Mouse (Mus musculus): ENCODE measurements at regions not wholly inside any gene's neighbourhood (a gene's known extent, or its start where the extent isn't known, plus 50 kb on each side); places are given as distances from the start of the nearest gene placed in this dataset.
A peak's percentile ranks its signal among the peaks of the same experiment; 100 is the strongest.

DNA sequence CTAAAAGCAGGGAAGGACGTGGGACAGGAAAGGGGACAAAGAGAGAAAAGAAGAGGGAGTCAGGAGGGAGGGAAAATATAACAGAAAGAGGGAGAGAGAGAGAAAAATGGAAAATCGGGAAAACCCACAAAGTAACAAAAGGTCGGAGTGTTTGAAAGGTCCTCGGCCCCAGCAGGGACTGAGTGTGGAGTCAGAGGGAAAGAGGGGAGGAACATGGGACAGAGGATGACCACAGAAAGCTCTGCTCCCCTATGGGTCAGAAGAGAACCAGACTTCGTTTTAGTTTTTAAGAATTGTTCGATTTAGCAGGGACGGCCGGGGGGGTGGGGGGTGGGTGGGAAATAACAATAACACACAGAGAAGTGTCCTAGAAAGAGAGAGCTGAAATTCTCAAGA lies 283.7 kb downstream of the Ndfip2 start:
- DNase-seq (ENCODE audit: low read depth, low spot score): no peak
- Histone ChIP-seq H3K4me1 (ENCODE audit: control insufficient read depth in 1 of 2, insufficient read depth in 2 of 2, low read length in 2 of 2) (no peaks in the 10 kb centered on the region), H3K79me2 (ENCODE audit: control insufficient read depth, insufficient read depth, low read length, poor library complexity) (no peaks in the 10 kb centered on the region), H3K4me3 (ENCODE audit: control insufficient read depth in 1 of 2, insufficient read depth in 1 of 2, low read depth in 2 of 2, low read length in 2 of 2) (no peak overlapping the region), H3K9ac (ENCODE audit: control insufficient read depth, low read depth, low read length, poor library complexity, severe bottlenecking) (no peak overlapping the region), H3K36me3 (ENCODE audit: control insufficient read depth in 1 of 2, insufficient read depth in 2 of 2, low read length in 2 of 2) (no peaks in the 10 kb centered on the region), H3K9me3 (replicated peaks; ENCODE audit: insufficient read depth, low read length) (no peaks in the 10 kb centered on the region), H3K27me3 (ENCODE audit: control insufficient read depth in 1 of 2, insufficient read depth in 2 of 2, low read length in 2 of 2) (no peaks in the 10 kb centered on the region), H3K27ac (ENCODE audit: control insufficient read depth, low read depth, low read length) (no peak overlapping the region)
- no peak for TF ChIP-seq ELF1 (IDR thresholded peaks at IDR 0.05; ENCODE audit: low read depth, low read length)
- no peak for TF ChIP-seq TAL1 (IDR thresholded peaks at IDR 0.05; ENCODE audit: low read length)
- no peak for TF ChIP-seq MAFK (IDR thresholded peaks at IDR 0.05; ENCODE audit: borderline replicate concordance, low read depth, low read length)
- TF ChIP-seq ZMIZ1 (IDR thresholded peaks at IDR 0.05; ENCODE audit: low read depth, low read length): no peak
- TF ChIP-seq SMC3 (IDR thresholded peaks at IDR 0.05; ENCODE audit: low read depth, low read length): no peak
- TF ChIP-seq UBTF (IDR thresholded peaks at IDR 0.05; ENCODE audit: borderline replicate concordance, insufficient read depth, low read depth, low read length): no peak

DNA sequence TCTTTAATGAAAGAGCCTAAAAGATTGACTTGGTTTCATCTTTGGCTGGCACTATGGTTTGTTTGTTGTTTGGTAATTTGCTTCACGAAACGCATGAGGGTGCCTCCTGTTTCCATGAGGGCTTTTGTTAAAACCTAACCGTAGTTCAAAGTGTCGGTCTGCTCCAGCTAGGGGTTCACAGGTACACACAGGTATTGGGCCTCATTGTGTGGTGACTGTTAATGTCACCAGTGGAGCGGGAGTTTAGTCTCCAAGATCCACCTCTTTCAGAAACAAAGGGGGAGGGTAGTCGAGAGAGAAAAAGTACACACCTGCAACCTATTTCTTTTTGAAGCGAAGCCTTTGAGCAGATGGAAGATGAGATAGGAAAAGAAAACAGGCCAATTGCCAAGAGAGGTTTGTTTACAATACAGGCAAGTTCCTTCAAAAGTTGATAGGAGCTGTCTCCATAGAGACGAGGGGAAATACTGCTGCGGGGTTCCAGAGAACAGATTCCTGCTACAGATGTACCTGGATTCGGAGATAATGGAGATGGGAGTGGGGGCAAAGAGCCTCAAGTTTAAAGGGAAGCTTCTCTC lies 273.9 kb downstream of the Ndfip2 start:
- no peak overlapping the region for H3K27ac ChIP-seq (ENCODE audit: control insufficient read depth, low read depth, low read length)
- H3K9ac ChIP-seq (ENCODE audit: control insufficient read depth, low read depth, low read length, poor library complexity, severe bottlenecking): no peak overlapping the region
- H3K27me3 ChIP-seq (ENCODE audit: control insufficient read depth in 1 of 2, insufficient read depth in 2 of 2, low read length in 2 of 2): no peaks in the 10 kb centered on the region
- H3K4me1 ChIP-seq (ENCODE audit: control insufficient read depth in 1 of 2, insufficient read depth in 2 of 2, low read length in 2 of 2): peaks cover 0 to 3% of the 10 kb centered on the region in 2 experiments; a peak in 1 of 4 replicates
- no peaks in the 10 kb centered on the region for H3K9me3 ChIP-seq (replicated peaks; ENCODE audit: insufficient read depth, low read length)
- H3K79me2 ChIP-seq (ENCODE audit: control insufficient read depth, insufficient read depth, low read length, poor library complexity): no peaks in the 10 kb centered on the region
- H3K4me3 ChIP-seq (ENCODE audit: control insufficient read depth in 1 of 2, insufficient read depth in 1 of 2, low read depth in 2 of 2, low read length in 2 of 2): no peak overlapping the region
- TF ChIP-seq UBTF (IDR thresholded peaks at IDR 0.05; ENCODE audit: borderline replicate concordance, insufficient read depth, low read depth, low read length) (no peak), E2F4 (IDR thresholded peaks at IDR 0.05; ENCODE audit: borderline replicate concordance, low read depth, low read length) (no peak), NELFE (IDR thresholded peaks at IDR 0.05; ENCODE audit: low read depth, low read length) (no peak), POLR2AphosphoS5 (IDR thresholded peaks at IDR 0.05; ENCODE audit: borderline replicate concordance, low read depth, low read length) (no peak), ZC3H11A (IDR thresholded peaks at IDR 0.05; ENCODE audit: low read depth, low read length) (no peak), ZNF384 (IDR thresholded peaks at IDR 0.05; ENCODE audit: low read depth, low read length) (no peak), CHD1 (IDR thresholded peaks at IDR 0.05; ENCODE audit: low read depth, low read length) (no peak), POLR2AphosphoS2 (IDR thresholded peaks at IDR 0.05; ENCODE audit: low read length) (no peak), ZMIZ1 (IDR thresholded peaks at IDR 0.05; ENCODE audit: low read depth, low read length) (no peak), MEF2A (IDR thresholded peaks at IDR 0.05; ENCODE audit: extremely low read depth, insufficient replicate concordance, low read depth, low read length, poor library complexity, severe bottlenecking) (no peak), ZKSCAN1 (IDR thresholded peaks at IDR 0.05; ENCODE audit: low read depth, low read length) (no peak), NRF1 (IDR thresholded peaks at IDR 0.05; ENCODE audit: insufficient read depth, low read depth, low read length, poor library complexity, severe bottlenecking) (no peak), ELF1 (IDR thresholded peaks at IDR 0.05; ENCODE audit: low read depth, low read length) (no peak)
- no peaks in the 10 kb centered on the region for H3K36me3 ChIP-seq (ENCODE audit: control insufficient read depth in 1 of 2, insufficient read depth in 2 of 2, low read length in 2 of 2)
- peak; percentile 10 for DNase-seq (ENCODE audit: low read depth, low spot score)
